Comparison of ENCODE assay signal across 8 mouse cellular contexts in genomic region chr16:10540763-10541597, GRCm38 (mm10). TPM values are rescaled to one million over a fixed set of nuclear protein-coding genes. Genes with fewer than 3 reads are reported as not detected.
DNase-seq lines count a peak whose midpoint lies in the region; ATAC-seq and TF ChIP-seq lines count a peak whose summit lies in the region.

No protein-coding gene starts in this region.

- H3K36me3 ChIP-seq in liver, adult 2 months (ENCODE audit: control insufficient read depth, insufficient read depth, low read length): no peaks in the 10 kb centered on the region; the same call in 1 of the 2 replicates
- H3K36me3 ChIP-seq in embryonic facial prominence, embryonic 14.5 days (ENCODE audit: control insufficient read depth, insufficient read depth, low read length): no peaks in the 10 kb centered on the region
- H3K36me3 ChIP-seq in intestine, embryonic 15.5 days: no peaks in the 10 kb centered on the region
- H3K36me3 ChIP-seq in neural tube, embryonic 13.5 days: no peaks in the 10 kb centered on the region

- peak overlapping the region; percentile 93 for H3K4me2 ChIP-seq in embryonic facial prominence, embryonic 14.5 days (ENCODE audit: low read depth, low read length)
- peak overlapping the region; percentile 90 for H3K4me2 ChIP-seq in intestine, embryonic 15.5 days (replicated peaks)
- peak overlapping the region; percentile 80 for H3K4me2 ChIP-seq in neural tube, embryonic 13.5 days

- H3K9me3 ChIP-seq in embryonic facial prominence, embryonic 14.5 days (ENCODE audit: control insufficient read depth, low read length): no peaks in the 10 kb centered on the region
- H3K9me3 ChIP-seq in intestine, embryonic 15.5 days: no peaks in the 10 kb centered on the region
- H3K9me3 ChIP-seq in neural tube, embryonic 13.5 days: no peaks in the 10 kb centered on the region

- no peaks in the 10 kb centered on the region for H3K27me3 ChIP-seq in liver, adult 2 months (ENCODE audit: control insufficient read depth, insufficient read depth, low read length)
- no peaks in the 10 kb centered on the region for H3K27me3 ChIP-seq in embryonic facial prominence, embryonic 14.5 days (replicated peaks; ENCODE audit: control insufficient read depth, insufficient read depth, low read length)
- no peaks in the 10 kb centered on the region for H3K27me3 ChIP-seq in intestine, embryonic 15.5 days (replicated peaks)
- H3K27me3 ChIP-seq in neural tube, embryonic 13.5 days: no peaks in the 10 kb centered on the region

- WGBS in liver, adult 2 months: 33% methylated on average over 16 of the region's 16 CpGs
- 68% methylated on average over 16 of the region's 16 CpGs for WGBS in embryonic facial prominence, embryonic 14.5 days
- WGBS in intestine, embryonic 15.5 days: 62% methylated on average over 16 of the region's 16 CpGs
- 74% methylated on average over 16 of the region's 16 CpGs for WGBS in neural tube, embryonic 13.5 days

- ATAC-seq in embryonic facial prominence, embryonic 14.5 days (ENCODE audit: low read depth): no peak
- ATAC-seq in intestine, embryonic 15.5 days: no peak
- ATAC-seq in neural tube, embryonic 13.5 days (ENCODE audit: low read depth): no peak
- ATAC-seq in activated CD4-positive, CD25-positive, alpha-beta regulatory T cell, adult 4 months: no peak

- peak overlapping the region; percentile 75 for H3K27ac ChIP-seq in liver, adult 2 months (replicated peaks; ENCODE audit: insufficient read depth, low read depth, low read length)
- H3K27ac ChIP-seq in embryonic facial prominence, embryonic 14.5 days (replicated peaks; ENCODE audit: low read depth, low read length): no peak overlapping the region
- no peak overlapping the region; the same call in 1 of the 2 replicates for H3K27ac ChIP-seq in intestine, embryonic 15.5 days
- no peak overlapping the region; the same call in 1 of the 2 replicates for H3K27ac ChIP-seq in neural tube, embryonic 13.5 days (replicated peaks)

- no peak for TF ChIP-seq CTCF in liver, adult 2 months (IDR thresholded peaks at IDR 0.05; ENCODE audit: low read depth, low read length)

- no peak for TF ChIP-seq POLR2A in liver, adult 2 months (IDR thresholded peaks at IDR 0.05; ENCODE audit: extremely low read depth, insufficient read depth, low read length)

- DNase-seq in liver, adult 2 months (ENCODE audit: extremely low read depth, low read depth, low spot score): peak; percentile 44
- DNase-seq in liver: no peak
- peak; percentile 11 for DNase-seq in embryonic facial prominence, embryonic 14.5 days (ENCODE audit: low spot score)
- no peak for DNase-seq in urinary bladder, postnatal 14 days (ENCODE audit: low spot score)
- no peak for DNase-seq in cerebellum, adult 11 months

- peak overlapping the region; percentile 86 for H3K9ac ChIP-seq in liver, adult 2 months (ENCODE audit: low read depth, low read length)
- H3K9ac ChIP-seq in embryonic facial prominence, embryonic 14.5 days (ENCODE audit: low read depth, low read length): peak overlapping the region; percentile 88
- H3K9ac ChIP-seq in intestine, embryonic 15.5 days: 0 out of 2 replicates have a peak overlapping the region, but pooled peaks have one; percentile 88
- peak overlapping the region; percentile 97 for H3K9ac ChIP-seq in neural tube, embryonic 13.5 days

- H3K79me2 ChIP-seq in liver, adult 2 months (ENCODE audit: control insufficient read depth, insufficient read depth, low read length): peaks cover 43% of the 10 kb centered on the region; the same call in 1 of the 2 replicates

- H3K4me1 ChIP-seq in liver, adult 2 months (ENCODE audit: control insufficient read depth, insufficient read depth, low read length): peaks cover 42% of the 10 kb centered on the region
- peaks cover 26% of the 10 kb centered on the region for H3K4me1 ChIP-seq in embryonic facial prominence, embryonic 14.5 days (ENCODE audit: control insufficient read depth, insufficient read depth, low read length)
- peaks cover 21% of the 10 kb centered on the region for H3K4me1 ChIP-seq in intestine, embryonic 15.5 days (replicated peaks)
- peaks cover 49% of the 10 kb centered on the region for H3K4me1 ChIP-seq in neural tube, embryonic 13.5 days (replicated peaks)

- H3K4me3 ChIP-seq in liver, adult 2 months (ENCODE audit: insufficient read depth, low read depth, low read length): peak overlapping the region; percentile 77
- peak overlapping the region; percentile 93 for H3K4me3 ChIP-seq in embryonic facial prominence, embryonic 14.5 days (ENCODE audit: low read depth, low read length)
- H3K4me3 ChIP-seq in intestine, embryonic 15.5 days (replicated peaks): peak overlapping the region; percentile 90
- peak overlapping the region; percentile 95 for H3K4me3 ChIP-seq in neural tube, embryonic 13.5 days

RNA-seq across cellular contexts. Expression of gene Dexi, which starts 1.9 kb away (rescaled TPM):
- total RNA-seq in liver, adult 2 months (2014; rRNA removed): 8.9 and 12.3 TPM in 2 replicates
- polyA plus RNA-seq in liver, adult 2 months (2012; rRNA removed): 70.0 and 99.8 TPM in 2 replicates
- 28.0 and 30.3 TPM in 2 replicates for polyA plus RNA-seq in embryonic facial prominence, embryonic 14.5 days (2014; fragmentation: Nextera tagmentation; extraction: Ambion mirVana)
- polyA plus RNA-seq in intestine, embryonic 15.5 days (2015; fragmentation: Nextera tagmentation; extraction: Ambion mirVana): 14.1 and 14.7 TPM in 2 replicates
- 19.1 and 21.8 TPM in 2 replicates for polyA plus RNA-seq in neural tube, embryonic 13.5 days (2015; fragmentation: Nextera tagmentation; extraction: Ambion mirVana)
- polyA plus RNA-seq in activated CD4-positive, CD25-positive, alpha-beta regulatory T cell, adult 4 months (2017; shearing (Covaris generic)): 1 to 10 TPM; 3.0 to 3.1 TPM

RNA-seq across cellular contexts. Expression of gene Clec16a, which starts 4.2 kb away (rescaled TPM):
- 11.6 and 13.4 TPM in 2 replicates for total RNA-seq in liver, adult 2 months (2014; rRNA removed)
- polyA plus RNA-seq in liver, adult 2 months (2012; rRNA removed): 8.5 and 9.8 TPM in 2 replicates
- polyA plus RNA-seq in embryonic facial prominence, embryonic 14.5 days (2014; fragmentation: Nextera tagmentation; extraction: Ambion mirVana): 26.8 and 29.6 TPM in 2 replicates
- 26.8 and 27.2 TPM in 2 replicates for polyA plus RNA-seq in intestine, embryonic 15.5 days (2015; fragmentation: Nextera tagmentation; extraction: Ambion mirVana)
- 68.7 and 69.0 TPM in 2 replicates for polyA plus RNA-seq in neural tube, embryonic 13.5 days (2015; fragmentation: Nextera tagmentation; extraction: Ambion mirVana)
- 1 to 10 TPM; 7.0 to 7.8 TPM for polyA plus RNA-seq in activated CD4-positive, CD25-positive, alpha-beta regulatory T cell, adult 4 months (2017; shearing (Covaris generic))

Comparison
In these comparisons a context has a peak if more than half of its experiments do, and no peak if none do; other contexts are left out.
1. DNase-seq: peak in liver, adult 2 months (single experiment) and embryonic facial prominence, embryonic 14.5 days (single experiment); none in liver (single experiment), urinary bladder, postnatal 14 days (single experiment) and cerebellum, adult 11 months (single experiment).
2. Peak in every context shown above with its lines, with median percentiles within 50 percentile points of each other: H3K4me3 ChIP-seq, H3K9ac ChIP-seq and H3K4me2 ChIP-seq.